Mouse (Mus musculus) stomach, embryonic 15.5 days (tissue): ENCODE results near the gene Cbx1. TPM values are rescaled to one million over a fixed set of nuclear protein-coding genes. Genes with fewer than 3 reads are reported as not detected.
"Not testable (repeated sequence)": the region's sequence is repeated elsewhere in the genome, so short reads cannot be mapped to it uniquely, and the experiment has no call there.

Source experiments
- ATAC-seq: fragments of 200-750 bp; cut with Nextera tagmentation; 2 replicates; pipeline ENCODE4 v1.8.0; 2017; ENCODE audit warnings: low read depth, moderate number of reproducible peaks, moderate TSS enrichment; ENCODE audit not compliant: insufficient read depth, low FRiP score
- H3K27ac ChIP-seq: fragments of 300-500 bp; sonication (generic); 2 replicates; pipeline ENCODE4 v1.5.1; 2015; ENCODE audit warnings: mild to moderate bottlenecking, inconsistent platforms
- H3K27me3 ChIP-seq: fragments of 300-500 bp; sonication (generic); replicated peaks from 2 replicates; pipeline ENCODE4 v1.6.1; 2015; ENCODE audit warnings: inconsistent platforms
- H3K36me3 ChIP-seq: fragments of 300-500 bp; sonication (generic); 2 replicates; pipeline ENCODE4 v1.6.1; 2015; ENCODE audit warnings: inconsistent platforms
- H3K4me1 ChIP-seq: fragments of 300-500 bp; sonication (generic); 2 replicates; pipeline ENCODE4 v1.6.1; 2015; ENCODE audit warnings: inconsistent platforms
- H3K4me2 ChIP-seq: fragments of 300-500 bp; sonication (generic); 2 replicates; pipeline ENCODE4 v1.6.1; 2015; ENCODE audit warnings: mild to moderate bottlenecking, inconsistent platforms
- H3K4me3 ChIP-seq: fragments of 300-500 bp; sonication (generic); replicated peaks from 2 replicates; pipeline ENCODE4 v1.5.1; 2015; ENCODE audit warnings: inconsistent platforms
- H3K9ac ChIP-seq: fragments of 300-500 bp; sonication (generic); 2 replicates; pipeline ENCODE4 v1.6.1; 2015; ENCODE audit warnings: inconsistent platforms
- H3K9me3 ChIP-seq: fragments of 300-500 bp; sonication (generic); 2 replicates; pipeline ENCODE4 v1.6.1; 2016; ENCODE audit warnings: inconsistent platforms
- whole genome bisulfite sequencing: fragments of 180-500 bp; shearing (Covaris S2); methylation state at CpG from one replicate; pipeline ENCODE4 v1.1.7; 2015; 5-methylcytosine and 5-hydroxymethylcytosine counted together
- microRNA counts: library from miRNA; unstranded; fragments of <30 nt; microRNA quantifications from one replicate; lab custom pipeline; 2016
- microRNA-seq: library from miRNA; unstranded; fragments of <30 nt; microRNA quantifications from one replicate; pipeline ENCODE4, GENCODE M21; 2016
- polyA plus RNA-seq: library from polyadenylated mRNA; unstranded; fragments of >200 nt; fragmentation: Nextera tagmentation; extraction: Ambion mirVana; gene quantifications from 2 replicates; pipeline ENCODE4 v1.2.1, GENCODE M21; 2015

The Cbx1 gene
- polyA plus RNA-seq, 1 experiment from 2014 or later, result 99.2 TPM

- no peak overlapping the region for H3K9ac ChIP-seq
- no peak overlapping the region for H3K4me3 ChIP-seq
- no peaks in the 10 kb centered on the region for H3K9me3 ChIP-seq
- no peaks in the 10 kb centered on the region for H3K36me3 ChIP-seq
- 44% methylated on average over 3 of the region's 3 CpGs for WGBS
- H3K27ac ChIP-seq, result no peak overlapping the region
- H3K4me1 ChIP-seq, result 0 out of 2 replicates have a peak, but pooled peaks cover 4% of the 10 kb centered on the region
- no peak for ATAC-seq
- no peak overlapping the region for H3K4me2 ChIP-seq
- no peaks in the 10 kb centered on the region for H3K27me3 ChIP-seq
These were observed 58.3 kb downstream of the Cbx1 start for GRCm38 (mm10) chr11:96847240-96847639.

- Histone ChIP-seq H3K4me1 (0 out of 2 replicates have a peak, but pooled peaks cover 4% of the 10 kb centered on the region), H3K27me3 (no peaks in the 10 kb centered on the region), H3K36me3 (no peaks in the 10 kb centered on the region), H3K4me3 (no peak overlapping the region), H3K9me3 (no peaks in the 10 kb centered on the region), H3K9ac (no peak overlapping the region), H3K4me2 (no peak overlapping the region), H3K27ac (no peak overlapping the region)
- 72% methylated on average over 9 of the region's 9 CpGs for WGBS
- no peak for ATAC-seq
These were observed 59.8 kb downstream of the Cbx1 start for GRCm38 (mm10) chr11:96848694-96849093.

DNA sequence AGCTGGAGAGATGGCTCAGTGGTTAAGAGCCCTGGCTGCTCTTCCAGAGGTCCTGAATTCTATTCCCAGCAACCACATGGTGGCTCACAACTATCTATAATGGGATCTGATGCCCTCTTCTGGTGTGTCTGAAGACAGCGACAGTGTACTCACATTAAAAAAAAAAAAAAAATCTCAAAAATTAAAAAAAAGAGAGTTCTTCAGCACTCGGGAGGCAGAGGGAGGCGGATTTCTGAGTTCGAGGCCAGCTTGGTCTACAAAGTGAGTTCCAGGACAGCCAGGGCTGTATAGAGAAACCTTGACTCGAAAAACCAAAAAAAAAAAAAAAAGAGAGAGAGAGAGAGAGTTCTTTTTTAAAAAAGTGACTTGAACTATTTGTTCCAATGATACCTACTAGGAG lies 60.2 kb downstream of the Cbx1 start:
- not testable (repeated sequence) for H3K27me3 ChIP-seq, H3K4me1 ChIP-seq, H3K9me3 ChIP-seq, H3K27ac ChIP-seq, ATAC-seq, H3K36me3 ChIP-seq, H3K9ac ChIP-seq
- H3K4me3 ChIP-seq, result peak overlapping the region; percentile 62
- 63% methylated on average over 5 of the region's 5 CpGs for WGBS
- peak overlapping the region; percentile 78 for H3K4me2 ChIP-seq

- peak within 1 kb of the TSS; percentile 78 for H3K27ac ChIP-seq
- 0 out of 2 replicates have a peak, but pooled peaks cover 4% of the 10 kb centered on the region for H3K4me1 ChIP-seq
- peak within 1 kb of the TSS; percentile 62 for H3K4me3 ChIP-seq
- WGBS, result under 1% methylated on average over 60 of the region's 60 CpGs
- peak within 1 kb of the TSS; percentile 40 for H3K9ac ChIP-seq
- H3K4me2 ChIP-seq, result peak within 1 kb of the TSS; percentile 78
- no peaks in the 10 kb centered on the region for H3K36me3 ChIP-seq
- no peaks in the 10 kb centered on the region for H3K9me3 ChIP-seq
- H3K27me3 ChIP-seq, result no peaks in the 10 kb centered on the region
- ATAC-seq, result peak; percentile 85
These were observed 60.9 kb downstream of the Cbx1 start, which contains the start of gene Copz2 for GRCm38 (mm10) chr11:96849681-96850467. Gene Copz2, plus strand, starts transcription at chr11:96849870.

GRCm38 (mm10) chr11:96857446-96857845 lies 68.5 kb downstream of the Cbx1 start:
- no peaks in the 10 kb centered on the region for H3K36me3 ChIP-seq
- H3K9ac ChIP-seq, result no peak overlapping the region
- ATAC-seq, result no peak
- WGBS, result 78% methylated on average over 5 of the region's 5 CpGs
- no peak overlapping the region for H3K4me3 ChIP-seq
- no peaks in the 10 kb centered on the region for H3K27me3 ChIP-seq
- no peak overlapping the region for H3K27ac ChIP-seq
- H3K4me2 ChIP-seq, result no peak overlapping the region
- no peaks in the 10 kb centered on the region for H3K9me3 ChIP-seq
- H3K4me1 ChIP-seq, result peaks cover 12% of the 10 kb centered on the region

MicroRNAs encoded within 50 kb of the gene (microRNA counts, 519-probe panel; counts per million panel counts)
- 3,605 counts per million, percentile 90 among the panel's probes with 10 or more counts for microRNA mmu-miR-152 (lab: Ali Mortazavi, UCI)

Small RNA genes within 50 kb of the gene (microRNA-seq; reads per million reads assigned to microRNA genes)
- 191 reads per million, percentile 58 among the genes with 10 or more reads in this experiment for gene Mir152

Other genes with a start within 250 kb of the Cbx1 start
- gene Snx11, start 11.6 kb upstream of the Cbx1 start, polyA plus RNA-seq, result 16.5 and 17.4 TPM in 2 replicates
- gene Nfe2l1, start 40.8 kb downstream of the Cbx1 start, polyA plus RNA-seq, result 52.6 and 54.1 TPM in 2 replicates
- gene Copz2, start 60.7 kb downstream of the Cbx1 start, polyA plus RNA-seq, result 124 and 125 TPM in 2 replicates
- 67.2 and 76.5 TPM in 2 replicates for gene Cdk5rap3, start 127.4 kb downstream of the Cbx1 start, polyA plus RNA-seq
- gene Prr15l, start 139.0 kb downstream of the Cbx1 start, polyA plus RNA-seq, result 55.2 and 65.6 TPM in 2 replicates
- 63.6 and 85.7 TPM in 2 replicates for gene Pnpo, start 154.9 kb downstream of the Cbx1 start, polyA plus RNA-seq
- gene Sp2, start 193.8 kb downstream of the Cbx1 start, polyA plus RNA-seq, result 12.7 and 13.5 TPM in 2 replicates
- 1.4 and 3.7 TPM in 2 replicates for gene Sp6, start 224.3 kb downstream of the Cbx1 start, polyA plus RNA-seq
- gene Scrn2, start 240.8 kb downstream of the Cbx1 start, polyA plus RNA-seq, result 19.7 and 20.1 TPM in 2 replicates